Mouse (Mus musculus): ENCODE measurements around the gene Atp8b4.

DNA sequence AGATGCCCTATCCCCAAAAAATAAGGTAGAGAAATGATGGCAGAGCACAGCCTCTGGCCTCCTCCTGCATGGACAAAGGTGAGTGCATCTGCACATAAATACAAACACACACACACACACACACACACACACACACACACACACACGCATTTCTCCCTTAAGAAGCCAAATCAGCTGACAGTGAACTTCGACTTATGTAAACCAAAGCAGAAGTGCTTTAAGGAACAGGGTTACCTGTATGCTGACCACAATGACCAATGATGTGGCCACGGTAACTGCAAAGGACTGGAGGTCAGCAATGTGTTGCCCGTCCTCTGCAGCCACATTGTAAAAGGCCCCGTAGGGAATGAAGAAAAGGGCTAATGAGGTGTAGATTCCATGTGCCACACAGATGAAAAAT, 163.3 kb downstream of the Atp8b4 start:
- no peak for TF ChIP-seq POLR2A (IDR thresholded peaks at IDR 0.05; ENCODE audit: low read depth, low read length)
- TF ChIP-seq CTCF (IDR thresholded peaks at IDR 0.05; ENCODE audit: borderline replicate concordance, insufficient read depth, low read length): no peak

Measured in embryonic fibroblast, embryonic 13.5 days (primary cell).